ENCODE assay signal across 9 mouse cellular contexts in the genomic region with DNA sequence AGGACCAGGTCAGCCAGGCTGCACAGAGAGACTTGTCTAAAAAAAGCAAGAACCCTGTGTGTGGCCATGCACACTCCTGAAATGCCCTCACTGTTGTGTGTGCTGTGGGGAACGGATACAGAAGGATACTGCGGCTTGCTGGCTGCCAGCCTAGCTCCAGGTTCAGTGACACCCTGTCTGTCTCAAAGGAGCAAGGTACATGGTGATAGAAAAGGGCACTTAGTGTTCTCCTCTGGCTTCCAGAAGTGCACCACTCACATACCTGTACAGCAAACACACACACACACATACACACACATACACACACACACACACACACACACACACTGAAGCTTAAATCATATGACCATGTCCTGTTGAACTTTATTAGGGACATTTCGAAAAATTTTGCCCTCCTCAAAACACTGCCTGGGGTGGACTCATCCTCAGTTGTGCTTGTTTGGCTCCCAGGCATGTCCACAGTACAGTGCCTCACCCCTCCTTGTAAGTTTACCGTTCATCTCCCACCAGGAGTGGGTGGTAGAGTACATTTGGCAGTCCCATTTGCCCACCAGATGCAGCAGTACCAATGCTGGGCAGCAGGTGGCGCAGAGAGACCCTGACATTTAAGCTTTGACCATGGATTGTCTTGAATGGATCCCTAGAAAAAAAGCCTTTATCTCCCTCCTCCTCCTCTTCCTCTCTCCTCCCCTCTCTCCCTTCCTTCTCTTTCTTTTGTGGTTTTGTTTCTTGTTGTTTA. TPM values are rescaled to one million over a fixed set of nuclear protein-coding genes. Genes with fewer than 3 reads are reported as not detected.
DNase-seq lines count a peak whose midpoint lies in the region; ATAC-seq lines count a peak whose summit lies in the region.
"Had no signal": no experiment of that assay in that cellular context is flagged by ENCODE, and none has a peak within 500 bp of the region (broad histone marks: within the 10 kb centered on the region; RNA-seq: fewer than 3 reads in every experiment).

No protein-coding gene starts in this region.

- H3K27ac ChIP-seq in forebrain, embryonic 10.5 days: no peak overlapping the region
- no peak overlapping the region for H3K27ac ChIP-seq in forebrain, embryonic 16.5 days (ENCODE audit: low read length)
- no peak overlapping the region for H3K27ac ChIP-seq in forebrain, embryonic 14.5 days (ENCODE audit: low read depth, low read length)
- H3K27ac ChIP-seq in hindbrain, embryonic 14.5 days: no peak overlapping the region
- H3K27ac ChIP-seq in midbrain, embryonic 13.5 days: no peak overlapping the region

- no peak overlapping the region for H3K4me2 ChIP-seq in forebrain, embryonic 16.5 days (ENCODE audit: low read length)
- H3K4me2 ChIP-seq in forebrain, embryonic 14.5 days (ENCODE audit: low read length): no peak overlapping the region
- H3K4me2 ChIP-seq in hindbrain, embryonic 14.5 days (replicated peaks): no peak overlapping the region
- no peak overlapping the region for H3K4me2 ChIP-seq in midbrain, embryonic 13.5 days (replicated peaks)

- H3K36me3 ChIP-seq in forebrain, embryonic 10.5 days (replicated peaks): no peaks in the 10 kb centered on the region
- no peaks in the 10 kb centered on the region for H3K36me3 ChIP-seq in forebrain, embryonic 16.5 days (ENCODE audit: control insufficient read depth, insufficient read depth)
- H3K36me3 ChIP-seq in forebrain, embryonic 14.5 days (ENCODE audit: control insufficient read depth, insufficient read depth, low read length): no peaks in the 10 kb centered on the region
- H3K36me3 ChIP-seq in hindbrain, embryonic 14.5 days (replicated peaks; ENCODE audit: control insufficient read depth, insufficient read depth): no peaks in the 10 kb centered on the region
- no peaks in the 10 kb centered on the region for H3K36me3 ChIP-seq in midbrain, embryonic 13.5 days

- ATAC-seq in forebrain, embryonic 16.5 days: no peak
- peak; percentile 65; the same call in 1 of the 2 replicates for ATAC-seq in forebrain, embryonic 14.5 days
- ATAC-seq in hindbrain, embryonic 14.5 days (ENCODE audit: low FRiP score): peak; percentile 53; the same call in 1 of the 2 replicates
- peak; percentile 50 for ATAC-seq in midbrain, embryonic 13.5 days

- no peaks in the 10 kb centered on the region for H3K9me3 ChIP-seq in forebrain, embryonic 10.5 days
- no peaks in the 10 kb centered on the region for H3K9me3 ChIP-seq in forebrain, embryonic 16.5 days (ENCODE audit: control insufficient read depth, low read length)
- no peaks in the 10 kb centered on the region for H3K9me3 ChIP-seq in forebrain, embryonic 14.5 days (replicated peaks; ENCODE audit: control insufficient read depth, low read length)
- no peaks in the 10 kb centered on the region for H3K9me3 ChIP-seq in hindbrain, embryonic 14.5 days (ENCODE audit: control insufficient read depth, low read length)
- no peaks in the 10 kb centered on the region for H3K9me3 ChIP-seq in midbrain, embryonic 13.5 days

- peak; percentile 82 for DNase-seq in forebrain, embryonic 10.5 days (ENCODE audit: extremely low spot score, low spot score)
- DNase-seq in c-Kit-negative CD71-positive TER-119-positive erythroid progenitor cells, embryonic 14.5 days (ENCODE audit: low read depth, low spot score): peak; percentile 52
- peak; percentile 74 for DNase-seq in forebrain, embryonic 14.5 days (ENCODE audit: low spot score)
- peak; percentile 82 for DNase-seq in hindbrain, embryonic 14.5 days (ENCODE audit: low spot score)
- peak; percentile 71 to 79 for DNase-seq in left cerebral cortex, adult 18-20 months (ENCODE audit: low spot score in 2 of 2)
- DNase-seq in spleen, postnatal 10 days (ENCODE audit: low spot score in 2 of 2): peak; percentile 88 to 91

- no peak overlapping the region for H3K9ac ChIP-seq in forebrain, embryonic 16.5 days (replicated peaks; ENCODE audit: low read depth, low read length)
- no peak overlapping the region for H3K9ac ChIP-seq in forebrain, embryonic 14.5 days (ENCODE audit: low read length)
- H3K9ac ChIP-seq in hindbrain, embryonic 14.5 days: no peak overlapping the region
- H3K9ac ChIP-seq in midbrain, embryonic 13.5 days (replicated peaks): no peak overlapping the region

- 48% methylated on average over 5 of the region's 5 CpGs for WGBS in forebrain, embryonic 10.5 days
- 42% methylated on average over 5 of the region's 5 CpGs for WGBS in forebrain, embryonic 16.5 days
- WGBS in forebrain, embryonic 14.5 days: 47% methylated on average over 5 of the region's 5 CpGs
- WGBS in hindbrain, embryonic 14.5 days: 44% methylated on average over 5 of the region's 5 CpGs
- 42% methylated on average over 5 of the region's 5 CpGs for WGBS in midbrain, embryonic 13.5 days

- no peaks in the 10 kb centered on the region for H3K27me3 ChIP-seq in forebrain, embryonic 10.5 days (ENCODE audit: poor library complexity, severe bottlenecking)
- no peaks in the 10 kb centered on the region for H3K27me3 ChIP-seq in forebrain, embryonic 16.5 days (replicated peaks; ENCODE audit: control insufficient read depth, insufficient read depth, low read length)
- no peaks in the 10 kb centered on the region for H3K27me3 ChIP-seq in forebrain, embryonic 14.5 days (replicated peaks; ENCODE audit: control insufficient read depth, insufficient read depth, low read length)
- H3K27me3 ChIP-seq in hindbrain, embryonic 14.5 days (ENCODE audit: control insufficient read depth, insufficient read depth, low read length): no peaks in the 10 kb centered on the region
- H3K27me3 ChIP-seq in midbrain, embryonic 13.5 days: no peaks in the 10 kb centered on the region; the same call in 1 of the 2 replicates

- H3K4me3 ChIP-seq in forebrain, embryonic 10.5 days: no peak overlapping the region
- H3K4me3 ChIP-seq in forebrain, embryonic 16.5 days (replicated peaks; ENCODE audit: low read length): no peak overlapping the region
- H3K4me3 ChIP-seq in forebrain, embryonic 14.5 days (ENCODE audit: low read depth, low read length): no peak overlapping the region
- H3K4me3 ChIP-seq in hindbrain, embryonic 14.5 days (replicated peaks; ENCODE audit: low read length): no peak overlapping the region
- H3K4me3 ChIP-seq in midbrain, embryonic 13.5 days (replicated peaks): no peak overlapping the region

- peaks cover 2% of the 10 kb centered on the region for H3K4me1 ChIP-seq in forebrain, embryonic 10.5 days
- H3K4me1 ChIP-seq in forebrain, embryonic 16.5 days (replicated peaks; ENCODE audit: control insufficient read depth, insufficient read depth, low read length): peaks cover 3% of the 10 kb centered on the region
- H3K4me1 ChIP-seq in forebrain, embryonic 14.5 days (ENCODE audit: control insufficient read depth, insufficient read depth, low read length): no peaks in the 10 kb centered on the region
- no peaks in the 10 kb centered on the region; the same call in 1 of the 2 replicates for H3K4me1 ChIP-seq in hindbrain, embryonic 14.5 days (replicated peaks; ENCODE audit: control insufficient read depth, insufficient read depth, low read length)
- peaks cover 5% of the 10 kb centered on the region for H3K4me1 ChIP-seq in midbrain, embryonic 13.5 days (replicated peaks)

RNA-seq across cellular contexts. Expression of gene Acbd3, which starts 5.7 kb away (rescaled TPM):
- 14.7 and 17.0 TPM in 2 replicates for polyA plus RNA-seq in forebrain, embryonic 10.5 days (2016; fragmentation: Nextera tagmentation; extraction: Ambion mirVana)
- polyA plus RNA-seq in forebrain, embryonic 16.5 days (2015; fragmentation: Nextera tagmentation; extraction: Ambion mirVana): 23.5 and 25.0 TPM in 2 replicates
- 17.2 and 18.1 TPM in 2 replicates for polyA plus RNA-seq in forebrain, embryonic 14.5 days (2014; fragmentation: Nextera tagmentation; extraction: Ambion mirVana)
- polyA plus RNA-seq in hindbrain, embryonic 14.5 days (2014; fragmentation: Nextera tagmentation; extraction: Ambion mirVana): 27.1 and 27.6 TPM in 2 replicates
- total RNA-seq in left cerebral cortex, adult 18-20 months (2021): 10 to 100 TPM; 36.3 to 36.7 TPM
- polyA plus RNA-seq in midbrain, embryonic 13.5 days (2015; fragmentation: Nextera tagmentation; extraction: Ambion mirVana): 21.7 and 24.6 TPM in 2 replicates

RNA-seq across cellular contexts. Expression of gene Mixl1, which starts 23.3 kb away (rescaled TPM):
- polyA plus RNA-seq in forebrain, embryonic 10.5 days (2016; fragmentation: Nextera tagmentation; extraction: Ambion mirVana): 0.11 and 0.17 TPM in 2 replicates
- 0.10 TPM in 1 of 2 replicates, not detected in the other for polyA plus RNA-seq in forebrain, embryonic 16.5 days (2015; fragmentation: Nextera tagmentation; extraction: Ambion mirVana)
- polyA plus RNA-seq in forebrain, embryonic 14.5 days (2014; fragmentation: Nextera tagmentation; extraction: Ambion mirVana): 0.14 and 0.27 TPM in 2 replicates
- 0.16 TPM in 1 of 2 replicates, not detected in the other for polyA plus RNA-seq in hindbrain, embryonic 14.5 days (2014; fragmentation: Nextera tagmentation; extraction: Ambion mirVana)
- total RNA-seq in left cerebral cortex, adult 18-20 months (2021): not detected
- polyA plus RNA-seq in midbrain, embryonic 13.5 days (2015; fragmentation: Nextera tagmentation; extraction: Ambion mirVana): not detected in 2 replicates
- polyA plus RNA-seq: stomach, embryonic 16.5 days had no signal
